Mouse (Mus musculus): ENCODE measurements at regions not wholly inside any gene's neighbourhood (a gene's known extent, or its start where the extent isn't known, plus 50 kb on each side); places are given as distances from the start of the nearest gene placed in this dataset.

DNA sequence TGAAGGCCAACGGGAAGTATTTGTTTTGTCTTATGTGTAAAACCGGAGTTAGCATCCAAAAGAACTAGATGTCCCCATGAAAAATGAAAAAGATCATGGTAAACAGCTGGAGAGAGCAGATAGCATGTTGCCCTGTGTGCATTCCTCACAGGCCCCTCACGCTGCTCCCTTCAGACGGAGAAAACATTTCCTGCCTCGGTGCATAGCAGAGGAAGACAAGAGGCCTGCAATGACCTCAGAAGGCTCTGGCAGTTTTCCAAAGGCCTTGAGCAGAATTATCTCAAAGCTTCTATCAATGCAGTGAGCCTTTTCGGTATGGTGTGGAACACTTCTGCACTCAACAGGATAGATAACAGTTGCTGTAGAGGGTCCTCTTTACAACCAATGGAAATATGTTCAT is 101.3 kb upstream of the Ccn2 start:
- no peak for DNase-seq (ENCODE audit: low spot score)

DNA sequence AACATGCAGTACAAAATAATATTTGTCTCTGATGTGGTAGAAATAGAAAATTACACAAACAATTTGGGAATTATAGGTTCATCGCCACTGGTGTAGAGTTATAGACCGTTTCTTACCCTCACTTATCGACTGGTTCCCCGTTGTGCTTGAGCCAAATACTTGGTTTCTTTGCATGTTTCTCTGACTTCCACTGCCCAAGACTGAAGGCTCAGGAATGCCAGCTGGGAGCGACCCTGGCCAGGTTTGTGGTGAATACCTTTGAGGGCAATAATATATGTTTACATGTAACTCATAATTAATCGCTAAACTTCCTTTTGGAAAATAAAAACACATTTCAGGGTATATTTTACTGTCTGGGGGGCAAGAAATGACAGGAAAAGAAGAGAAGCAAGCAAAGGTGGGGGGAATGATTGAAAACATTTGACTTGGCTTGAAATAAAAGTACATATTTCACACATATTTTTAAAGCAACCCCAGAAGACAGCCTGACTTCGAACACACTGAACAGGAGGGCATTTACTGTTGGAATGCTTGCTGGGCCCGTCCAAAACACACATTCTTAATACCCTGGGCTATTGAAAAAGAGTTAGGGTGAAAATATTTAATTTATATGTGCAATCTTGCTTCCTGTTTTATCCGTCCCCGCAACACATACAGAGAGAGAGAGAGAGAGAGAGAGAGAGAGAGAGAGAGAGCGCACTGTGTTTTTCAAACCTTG is 75.3 kb upstream of the Ccn2 start:
- DNase-seq (ENCODE audit: low spot score): no peak

DNA sequence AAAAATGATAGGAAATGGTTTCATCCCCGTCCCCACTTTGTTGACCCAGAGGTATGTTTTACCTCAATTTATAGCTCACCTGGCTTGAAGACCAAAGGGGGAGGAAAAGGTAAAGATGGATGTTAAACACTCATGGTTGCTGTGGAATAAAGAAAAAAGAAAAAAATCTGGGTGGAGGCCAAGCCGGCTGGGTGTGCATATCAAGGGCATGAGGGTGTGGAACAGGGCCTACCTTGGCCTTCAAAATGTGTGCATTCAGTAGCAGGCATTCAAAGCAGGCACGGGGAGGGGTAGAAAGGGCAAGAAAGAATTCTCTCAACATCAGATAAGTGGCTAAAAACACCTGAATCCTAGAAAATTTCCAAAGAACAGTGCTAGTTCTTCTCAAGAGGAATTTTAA is 74.7 kb upstream of the Ccn2 start:
- DNase-seq (ENCODE audit: low spot score): no peak

DNA sequence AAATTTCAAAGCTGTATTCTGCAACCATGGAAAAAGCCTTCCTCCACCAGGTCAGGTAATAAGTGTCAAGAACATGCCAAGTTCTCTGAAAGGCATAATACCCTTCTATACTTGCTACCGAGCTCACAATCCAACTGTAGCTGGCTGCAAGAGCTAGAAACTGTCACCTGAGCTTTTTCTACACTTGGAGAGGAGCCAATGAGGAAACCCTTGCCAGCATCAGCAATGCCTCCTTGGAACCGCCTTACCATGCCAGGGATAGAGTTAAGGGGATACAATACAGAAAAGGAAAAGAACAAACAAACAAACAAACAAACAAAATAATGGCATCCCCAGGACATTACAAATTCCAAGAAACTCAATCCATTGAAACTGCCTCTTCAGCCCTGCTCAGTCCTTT is 62.5 kb upstream of the Ccn2 start:
- DNase-seq (ENCODE audit: low spot score): no peak

DNA sequence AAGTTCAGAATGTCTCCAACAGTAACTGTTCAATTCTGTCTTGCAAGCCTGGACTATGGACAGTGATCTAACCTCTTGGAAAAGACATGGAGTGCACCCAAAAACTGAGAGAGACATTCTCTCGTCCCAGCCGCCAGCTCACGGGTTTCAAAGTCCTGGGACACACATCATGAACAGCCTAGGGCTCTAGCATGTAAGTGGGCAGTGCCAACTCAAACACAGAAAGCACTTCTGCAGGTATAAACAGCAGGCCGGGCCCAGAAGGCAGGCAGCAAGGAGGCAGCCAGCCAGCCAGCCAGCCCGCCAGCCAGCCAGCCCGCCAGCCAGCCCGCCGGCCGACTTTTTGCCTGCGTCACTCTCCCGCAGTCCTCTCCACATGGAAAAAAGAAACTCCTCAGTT is 60.3 kb upstream of the Ccn2 start:
- no peak for DNase-seq (ENCODE audit: low spot score)

DNA sequence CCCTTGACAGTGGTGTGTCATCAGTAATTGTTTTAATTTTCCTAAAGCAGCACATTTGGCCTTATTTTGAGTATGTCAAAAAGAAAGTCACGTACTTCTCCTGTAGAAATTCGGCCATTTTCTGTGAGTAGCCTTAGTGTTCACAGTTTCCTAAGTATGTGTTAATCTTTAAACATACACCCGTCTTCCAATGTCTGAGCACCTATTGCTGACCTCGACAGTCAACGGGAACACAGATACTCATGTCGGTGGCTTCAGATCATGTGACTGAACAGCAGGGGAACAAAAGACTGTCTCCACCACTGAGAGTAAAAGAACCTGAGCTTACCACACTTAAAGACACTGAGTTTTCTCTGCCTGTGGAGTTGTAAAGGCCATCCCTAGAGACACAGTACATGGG is 59.8 kb upstream of the Ccn2 start:
- no peak for DNase-seq (ENCODE audit: low spot score)

DNA sequence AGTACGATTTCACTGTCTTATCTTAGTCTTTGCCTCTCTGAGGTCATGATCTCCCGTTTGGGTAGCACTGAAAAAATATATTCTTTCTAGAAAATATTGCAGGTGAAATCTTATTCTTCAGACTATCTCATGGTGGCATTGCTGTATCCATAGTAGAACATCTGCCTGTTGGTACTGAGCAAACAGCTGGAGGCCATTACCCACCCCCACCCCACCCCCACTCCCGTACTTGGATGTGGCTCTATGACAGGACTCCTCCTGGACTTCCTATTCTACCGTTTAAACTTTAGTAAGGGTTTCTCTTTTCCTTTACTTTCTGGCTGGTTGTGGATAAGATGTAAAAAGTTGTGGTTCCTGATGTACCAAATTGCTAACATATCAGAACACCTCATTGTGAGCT is 53.3 kb upstream of the Ccn2 start:
- DNase-seq (ENCODE audit: low spot score): no peak

Data from retina, embryonic 14.5 days (tissue).